Mouse (Mus musculus): ENCODE results near the gene Gm11214. TPM values are rescaled to one million over a fixed set of nuclear protein-coding genes. Genes with fewer than 3 reads are reported as not detected.

Gm11214 gene
- polyA plus RNA-seq, 1 experiment from 2014 or later, result not detected

- Histone ChIP-seq H3K36me3 (no peaks in the 10 kb centered on the region), H3K4me2 (replicated peaks) (no peak overlapping the region), H3K27me3 (no peaks in the 10 kb centered on the region), H3K9me3 (no peaks in the 10 kb centered on the region), H3K4me3 (replicated peaks) (no peak overlapping the region), H3K9ac (replicated peaks) (no peak overlapping the region), H3K27ac (no peak overlapping the region), H3K4me1 (replicated peaks) (no peaks in the 10 kb centered on the region)
- no peak for ATAC-seq
- 83% methylated on average over 1 of the region's 1 CpGs for WGBS
Observed at GRCm38 (mm10) chr4:63654381-63654780, 8.8 kb downstream of the Gm11214 start.

DNA sequence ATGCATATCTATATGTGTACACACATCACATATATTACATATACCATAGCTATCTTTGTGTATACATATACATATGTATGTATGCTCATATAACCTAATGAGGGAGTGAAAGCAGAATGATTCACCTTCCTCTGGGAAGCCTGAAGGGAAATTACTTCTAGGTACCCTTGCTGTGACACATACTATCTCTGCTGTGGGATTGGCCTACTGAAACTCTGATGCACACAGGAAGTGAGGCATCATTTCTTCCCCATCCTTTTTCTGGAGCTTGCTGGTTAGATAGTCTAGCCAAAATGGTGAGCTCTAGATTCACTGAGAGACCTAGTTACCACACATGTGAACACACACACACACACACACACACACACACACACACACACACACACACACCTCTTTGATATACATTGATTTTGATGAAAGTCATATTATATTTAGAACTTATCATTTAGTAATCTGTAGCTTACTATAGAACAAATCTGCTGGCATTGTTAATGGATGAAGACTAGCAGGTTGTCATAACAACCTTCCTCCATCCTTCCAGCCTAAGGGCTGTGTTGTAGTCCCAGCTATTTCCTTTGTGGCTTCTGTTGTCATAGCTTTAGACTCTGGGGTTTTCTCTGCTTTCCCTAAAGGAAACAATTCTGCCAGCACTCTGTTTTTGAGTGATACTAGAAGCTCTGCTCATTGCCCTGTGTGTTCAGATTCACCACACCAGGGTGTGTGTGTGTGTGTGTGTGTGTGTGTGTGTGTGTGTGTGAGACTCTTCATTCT lies 19.0 kb downstream of the Gm11214 start:
- H3K4me3 ChIP-seq (replicated peaks), result no peak overlapping the region
- H3K4me1 ChIP-seq (replicated peaks), result no peaks in the 10 kb centered on the region
- no peak overlapping the region for H3K4me2 ChIP-seq (replicated peaks)
- no peak for ATAC-seq
- H3K27me3 ChIP-seq, result no peaks in the 10 kb centered on the region
- H3K27ac ChIP-seq, result no peak overlapping the region
- no peaks in the 10 kb centered on the region for H3K36me3 ChIP-seq
- no peak overlapping the region for H3K9ac ChIP-seq (replicated peaks)
- no peaks in the 10 kb centered on the region for H3K9me3 ChIP-seq

DNA sequence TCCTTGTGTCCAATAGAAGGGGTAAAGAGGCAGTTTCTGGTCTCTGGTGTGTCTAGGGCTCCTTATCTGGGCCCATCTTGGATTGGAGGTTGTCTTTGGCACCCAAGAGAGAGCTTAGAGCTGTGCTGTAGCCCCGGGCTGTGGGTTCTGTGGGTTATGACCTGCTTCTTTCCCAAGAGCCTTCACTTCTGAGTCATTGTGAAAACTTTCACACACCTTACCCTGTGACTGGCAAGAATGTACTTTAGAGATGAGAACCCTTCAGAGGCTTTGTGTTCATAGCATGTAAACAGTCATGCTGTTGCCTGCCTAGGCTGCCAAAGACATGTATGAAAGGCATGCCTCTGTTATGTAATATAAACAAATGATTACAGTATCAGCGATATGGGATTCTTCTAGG lies 23.3 kb downstream of the Gm11214 start:
- Histone ChIP-seq H3K27ac (no peak overlapping the region), H3K36me3 (no peaks in the 10 kb centered on the region), H3K4me2 (replicated peaks) (no peak overlapping the region), H3K9me3 (no peaks in the 10 kb centered on the region), H3K9ac (replicated peaks) (no peak overlapping the region), H3K4me3 (replicated peaks) (no peak overlapping the region), H3K4me1 (replicated peaks) (no peaks in the 10 kb centered on the region), H3K27me3 (no peaks in the 10 kb centered on the region)
- whole genome bisulfite sequencing, result 82% methylated on average over 2 of the region's 2 CpGs
- ATAC-seq, result no peak

- H3K4me2 ChIP-seq (replicated peaks), result no peak overlapping the region
- H3K27ac ChIP-seq, result no peak overlapping the region
- H3K4me3 ChIP-seq (replicated peaks), result no peak overlapping the region
- no peaks in the 10 kb centered on the region for H3K9me3 ChIP-seq
- H3K9ac ChIP-seq (replicated peaks), result no peak overlapping the region
- H3K27me3 ChIP-seq, result no peaks in the 10 kb centered on the region
- ATAC-seq, result no peak
- no peaks in the 10 kb centered on the region for H3K36me3 ChIP-seq
- H3K4me1 ChIP-seq (replicated peaks), result no peaks in the 10 kb centered on the region
- 80% methylated on average over 1 of the region's 1 CpGs for WGBS
Observed at GRCm38 (mm10) chr4:63638603-63639002, 24.6 kb downstream of the Gm11214 start.

DNA sequence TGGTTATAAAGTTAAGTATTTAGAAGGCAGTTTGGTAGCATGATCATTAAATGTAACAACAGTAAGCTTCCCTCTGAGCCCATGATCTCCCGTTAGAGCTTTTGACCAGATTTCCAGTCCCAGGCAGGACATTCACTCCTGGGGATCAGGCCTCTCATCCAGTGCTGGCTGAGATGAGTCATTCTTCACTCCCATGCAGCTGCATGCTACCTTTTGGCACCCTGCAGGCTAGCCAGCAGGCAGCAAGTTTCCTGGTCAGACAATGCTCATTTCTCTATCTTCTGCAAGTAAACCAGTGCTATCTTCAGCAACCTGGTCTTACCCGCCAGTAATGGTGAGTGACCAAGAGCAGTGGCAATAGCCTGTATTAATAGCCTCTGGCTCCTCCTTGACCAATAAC lies 30.0 kb downstream of the Gm11214 start:
- 91% methylated on average over 2 of the region's 2 CpGs for WGBS
- ATAC-seq, result no peak
- H3K4me2 ChIP-seq (replicated peaks), result no peak overlapping the region
- H3K9me3 ChIP-seq, result no peaks in the 10 kb centered on the region
- no peak overlapping the region for H3K9ac ChIP-seq (replicated peaks)
- no peak overlapping the region for H3K4me3 ChIP-seq (replicated peaks)
- no peaks in the 10 kb centered on the region for H3K4me1 ChIP-seq (replicated peaks)
- no peaks in the 10 kb centered on the region for H3K27me3 ChIP-seq
- no peak overlapping the region for H3K27ac ChIP-seq
- H3K36me3 ChIP-seq, result no peaks in the 10 kb centered on the region

- no peak overlapping the region for H3K4me2 ChIP-seq (replicated peaks)
- no peaks in the 10 kb centered on the region for H3K4me1 ChIP-seq (replicated peaks)
- H3K4me3 ChIP-seq (replicated peaks), result no peak overlapping the region
- H3K9me3 ChIP-seq, result no peaks in the 10 kb centered on the region
- no peaks in the 10 kb centered on the region for H3K36me3 ChIP-seq
- no peak overlapping the region for H3K9ac ChIP-seq (replicated peaks)
- ATAC-seq, result no peak
- WGBS, result 88% methylated on average over 8 of the region's 8 CpGs
- H3K27ac ChIP-seq, result no peak overlapping the region
- no peaks in the 10 kb centered on the region for H3K27me3 ChIP-seq
Observed at GRCm38 (mm10) chr4:63627111-63627510, 36.1 kb downstream of the Gm11214 start.

- WGBS, result 73% methylated on average over 3 of the region's 3 CpGs
- Histone ChIP-seq H3K9me3 (no peaks in the 10 kb centered on the region), H3K9ac (replicated peaks) (no peak overlapping the region), H3K27ac (no peak overlapping the region), H3K27me3 (no peaks in the 10 kb centered on the region), H3K4me2 (replicated peaks) (no peak overlapping the region), H3K36me3 (no peaks in the 10 kb centered on the region), H3K4me3 (replicated peaks) (no peak overlapping the region), H3K4me1 (replicated peaks) (no peaks in the 10 kb centered on the region)
- ATAC-seq, result no peak
Observed at GRCm38 (mm10) chr4:63625563-63626080, 37.6 kb downstream of the Gm11214 start.

- H3K27me3 ChIP-seq, result no peaks in the 10 kb centered on the region
- no peak within 1 kb of the TSS for H3K27ac ChIP-seq
- H3K9me3 ChIP-seq, result no peaks in the 10 kb centered on the region
- no peak within 1 kb of the TSS for H3K9ac ChIP-seq (replicated peaks)
- H3K4me2 ChIP-seq (replicated peaks), result no peak within 1 kb of the TSS
- ATAC-seq, result no peak
- no peaks in the 10 kb centered on the region for H3K4me1 ChIP-seq (replicated peaks)
- H3K4me3 ChIP-seq (replicated peaks), result no peak within 1 kb of the TSS
- no peaks in the 10 kb centered on the region for H3K36me3 ChIP-seq
- WGBS, result 56% methylated on average over 5 of the region's 5 CpGs
Observed at GRCm38 (mm10) chr4:63622378-63622835, 40.8 kb downstream of the Gm11214 start, which contains the start of gene Tex48. Tex48 (minus strand) TSS chr4:63622428.

- 89% methylated on average over 2 of the region's 2 CpGs for WGBS
Observed at GRCm38 (mm10) chr4:63621861-63622260, 41.3 kb downstream of the Gm11214 start.

More at GRCm38 (mm10) chr4:63621861-63622260, 41.3 kb downstream of the Gm11214 start:
- no peak overlapping the region for H3K4me3 ChIP-seq (replicated peaks)
- no peaks in the 10 kb centered on the region for H3K36me3 ChIP-seq
- H3K4me2 ChIP-seq (replicated peaks), result no peak overlapping the region
- H3K27ac ChIP-seq, result no peak overlapping the region
- H3K9me3 ChIP-seq, result no peaks in the 10 kb centered on the region
- no peak for ATAC-seq
- H3K4me1 ChIP-seq (replicated peaks), result no peaks in the 10 kb centered on the region
- H3K27me3 ChIP-seq, result no peaks in the 10 kb centered on the region
- no peak overlapping the region for H3K9ac ChIP-seq (replicated peaks)

Other genes with a start within 250 kb of the Gm11214 start
- 6.6 and 10.3 TPM in 2 replicates for gene Whrn, start 167.4 kb downstream of the Gm11214 start, polyA plus RNA-seq (2015; fragmentation: Nextera tagmentation; extraction: Ambion mirVana)
- gene Atp6v1g1, start 118.6 kb downstream of the Gm11214 start, polyA plus RNA-seq (2015; fragmentation: Nextera tagmentation; extraction: Ambion mirVana), result 461 and 466 TPM in 2 replicates
- gene Tmem268, start 104.6 kb downstream of the Gm11214 start, polyA plus RNA-seq (2015; fragmentation: Nextera tagmentation; extraction: Ambion mirVana), result 2.7 and 2.8 TPM in 2 replicates
- not detected in 2 replicates for gene Gm11213, start 58.1 kb downstream of the Gm11214 start, polyA plus RNA-seq (2015; fragmentation: Nextera tagmentation; extraction: Ambion mirVana)
- not detected in 2 replicates for gene Tex48, start 41.0 kb downstream of the Gm11214 start, polyA plus RNA-seq (2015; fragmentation: Nextera tagmentation; extraction: Ambion mirVana)
- gene Tnfsf15, start 81.7 kb upstream of the Gm11214 start, polyA plus RNA-seq (2015; fragmentation: Nextera tagmentation; extraction: Ambion mirVana), result not detected in 2 replicates
- gene Tnfsf8, start 198.0 kb upstream of the Gm11214 start, polyA plus RNA-seq (2015; fragmentation: Nextera tagmentation; extraction: Ambion mirVana), result not detected in 2 replicates